Mouse (Mus musculus): ENCODE data around the gene Hoxc13. TPM values are rescaled to one million over a fixed set of nuclear protein-coding genes. Genes with fewer than 3 reads are reported as not detected.

Hoxc13 gene
- polyA plus RNA-seq, 1 experiment from 2014 or later: not detected

DNA sequence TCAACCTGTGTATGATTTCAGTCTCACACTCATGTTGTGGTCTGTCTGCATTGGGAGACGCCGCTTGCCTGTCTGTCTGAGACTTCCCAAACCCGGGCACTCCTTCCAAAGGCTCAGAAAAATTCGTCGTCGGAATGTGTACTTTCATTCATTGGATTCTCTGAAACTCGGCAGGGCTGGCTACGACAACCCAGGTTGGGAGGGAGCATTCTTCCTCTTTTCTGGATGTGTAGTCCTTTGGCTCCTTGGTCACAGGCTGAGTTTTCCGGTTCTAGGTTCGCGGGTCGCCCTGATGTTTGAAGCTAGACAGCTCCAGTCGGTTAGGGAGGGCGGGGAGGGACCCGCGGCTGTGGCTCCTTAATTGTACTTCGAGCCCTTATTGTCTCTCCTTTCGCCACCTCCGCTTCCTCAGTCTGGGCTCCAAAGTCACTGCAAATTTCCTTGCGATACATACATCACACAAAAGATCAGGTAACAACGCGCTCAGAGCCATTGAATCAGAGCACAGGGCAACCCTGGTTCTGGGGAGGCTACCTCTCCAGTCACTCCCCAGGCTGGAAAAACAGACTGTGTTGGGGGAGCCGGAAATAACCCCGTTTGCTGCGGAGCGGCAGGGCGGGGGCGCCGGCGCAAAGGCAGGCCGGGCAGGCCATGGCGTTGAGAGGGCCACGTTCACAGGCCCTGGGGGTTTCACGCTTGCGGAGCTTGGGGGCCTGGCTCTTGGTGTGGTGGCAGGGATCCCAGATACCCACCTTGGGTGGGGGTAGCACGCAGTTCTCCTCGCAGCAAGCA is 55.9 kb downstream of the Hoxc13 start:
- H3K27me3 ChIP-seq (ENCODE audit: control insufficient read depth, insufficient read depth, low read length): peaks cover 96% of the 10 kb centered on the region
- ATAC-seq (replicated peaks; ENCODE audit: extremely low read depth, insufficient read depth, low FRiP score): no peak
- H3K4me3 ChIP-seq (ENCODE audit: low read length): peak overlapping the region; percentile 39
- 1% methylated on average over 37 of the region's 37 CpGs for WGBS
- no peaks in the 10 kb centered on the region for H3K9me3 ChIP-seq (replicated peaks; ENCODE audit: control insufficient read depth, low read length)
- H3K9ac ChIP-seq (ENCODE audit: low read length): no peak overlapping the region; the same call in 1 of the 2 replicates
- H3K4me2 ChIP-seq (ENCODE audit: low read depth, low read length): peak overlapping the region; percentile 50
- H3K36me3 ChIP-seq (ENCODE audit: control insufficient read depth, insufficient read depth): no peaks in the 10 kb centered on the region
- no peak overlapping the region for H3K27ac ChIP-seq (ENCODE audit: low read length)
- peaks cover 5% of the 10 kb centered on the region for H3K4me1 ChIP-seq (ENCODE audit: control insufficient read depth, insufficient read depth, low read length)

DNA sequence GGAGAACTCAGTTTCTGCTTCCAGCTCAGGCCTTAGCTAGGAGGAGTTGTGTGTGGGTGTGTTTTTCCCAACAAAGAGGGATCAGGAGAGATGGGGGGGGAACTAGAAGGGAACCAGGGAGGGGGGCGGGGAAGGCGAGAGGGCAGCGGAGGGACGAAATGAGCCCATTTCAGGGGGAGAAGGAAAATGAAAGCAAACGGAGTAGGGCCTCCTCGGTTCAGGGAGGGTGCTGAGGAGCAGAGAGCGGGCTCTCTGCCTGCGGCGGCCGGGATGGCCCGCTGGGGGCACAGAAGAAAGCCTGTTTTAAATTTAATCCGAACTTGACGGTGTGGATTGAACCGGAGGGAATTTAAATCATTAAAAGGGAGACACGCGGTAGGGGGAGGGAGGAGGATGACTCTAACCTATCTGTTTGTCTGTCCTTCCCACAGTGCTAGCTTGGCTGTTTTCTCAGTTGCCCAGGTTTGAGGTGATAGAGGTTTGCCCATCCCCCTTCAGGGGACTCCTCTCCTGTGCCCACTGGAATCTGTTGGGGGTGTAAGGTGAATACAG is 56.6 kb downstream of the Hoxc13 start:
- peaks cover 7% of the 10 kb centered on the region for H3K4me1 ChIP-seq (ENCODE audit: control insufficient read depth, insufficient read depth, low read length)
- no peaks in the 10 kb centered on the region for H3K36me3 ChIP-seq (ENCODE audit: control insufficient read depth, insufficient read depth)
- peak overlapping the region; percentile 50 for H3K4me2 ChIP-seq (ENCODE audit: low read depth, low read length)
- WGBS: 5% methylated on average over 16 of the region's 16 CpGs
- H3K4me3 ChIP-seq (ENCODE audit: low read length): peak overlapping the region; percentile 39
- H3K27me3 ChIP-seq (ENCODE audit: control insufficient read depth, insufficient read depth, low read length): peaks cover 96% of the 10 kb centered on the region
- no peak overlapping the region; the same call in 1 of the 2 replicates for H3K9ac ChIP-seq (ENCODE audit: low read length)
- no peaks in the 10 kb centered on the region for H3K9me3 ChIP-seq (replicated peaks; ENCODE audit: control insufficient read depth, low read length)
- ATAC-seq (replicated peaks; ENCODE audit: extremely low read depth, insufficient read depth, low FRiP score): no peak
- H3K27ac ChIP-seq (ENCODE audit: low read length): no peak overlapping the region

Small RNA genes lying within 50 kb of the gene (microRNA-seq; reads per million reads assigned to microRNA genes)
- gene Mir196a-2: 13.2 reads per million, percentile 30 among the genes with 10 or more reads in this experiment

Other genes starting within 250 kb of the Hoxc13 start
- gene Atp5g2, start 248.8 kb upstream of the Hoxc13 start, polyA plus RNA-seq (2015; fragmentation: Nextera tagmentation; extraction: Ambion mirVana): 62.2 and 66.0 TPM in 2 replicates
- gene Calcoco1, start 198.9 kb upstream of the Hoxc13 start, polyA plus RNA-seq (2015; fragmentation: Nextera tagmentation; extraction: Ambion mirVana): 84.4 and 85.7 TPM in 2 replicates
- gene Hoxc12, start 15.7 kb downstream of the Hoxc13 start, polyA plus RNA-seq (2015; fragmentation: Nextera tagmentation; extraction: Ambion mirVana): not detected in 2 replicates
- not detected in 2 replicates for gene Hoxc11, start 33.3 kb downstream of the Hoxc13 start, polyA plus RNA-seq (2015; fragmentation: Nextera tagmentation; extraction: Ambion mirVana)
- not detected in 2 replicates for gene Hoxc10, start 45.7 kb downstream of the Hoxc13 start, polyA plus RNA-seq (2015; fragmentation: Nextera tagmentation; extraction: Ambion mirVana)
- gene Hoxc5, start 46.3 kb downstream of the Hoxc13 start, polyA plus RNA-seq (2015; fragmentation: Nextera tagmentation; extraction: Ambion mirVana): 0.11 and 0.14 TPM in 2 replicates
- not detected in 2 replicates for gene Hoxc9, start 55.3 kb downstream of the Hoxc13 start, polyA plus RNA-seq (2015; fragmentation: Nextera tagmentation; extraction: Ambion mirVana)
- not detected in 2 replicates for gene Hoxc8, start 69.5 kb downstream of the Hoxc13 start, polyA plus RNA-seq (2015; fragmentation: Nextera tagmentation; extraction: Ambion mirVana)
- 0.16 TPM in 1 of 2 replicates, not detected in the other for gene Hoxc6, start 77.2 kb downstream of the Hoxc13 start, polyA plus RNA-seq (2015; fragmentation: Nextera tagmentation; extraction: Ambion mirVana)
- 0.45 TPM in 2 replicates for gene Hoxc4, start 97.8 kb downstream of the Hoxc13 start, polyA plus RNA-seq (2015; fragmentation: Nextera tagmentation; extraction: Ambion mirVana)
- gene Smug1, start 246.0 kb downstream of the Hoxc13 start, polyA plus RNA-seq (2015; fragmentation: Nextera tagmentation; extraction: Ambion mirVana): 14.9 and 17.1 TPM in 2 replicates